16 mouse cellular contexts compared by ENCODE assay signal in genomic region chr11:32087779-32088442, GRCm38 (mm10).
DNase-seq lines count a peak whose midpoint lies in the region; ATAC-seq and TF ChIP-seq lines count a peak whose summit lies in the region.
"Had no signal": no experiment of that assay in that cellular context is flagged by ENCODE, and none has a peak within 500 bp of the region (broad histone marks: within the 10 kb centered on the region; RNA-seq: fewer than 3 reads in every experiment).

No protein-coding gene starts in this region.

- H3K9ac ChIP-seq in forebrain, embryonic 15.5 days (replicated peaks): no peak overlapping the region
- H3K9ac ChIP-seq in hindbrain, postnatal 0 days (replicated peaks; ENCODE audit: low read length): no peak overlapping the region
- H3K9ac ChIP-seq in midbrain, embryonic 14.5 days (replicated peaks; ENCODE audit: low read length): no peak overlapping the region
- H3K9ac ChIP-seq in liver, postnatal 0 days (replicated peaks): no peak overlapping the region
- H3K9ac ChIP-seq: embryonic facial prominence, embryonic 12.5 days; intestine, embryonic 15.5 days; liver, embryonic 14.5 days; stomach, embryonic 15.5 days had no signal

- TF ChIP-seq EP300 in liver, postnatal 0 days (IDR thresholded peaks at IDR 0.05; ENCODE audit: low read depth): no peak

- peak; percentile 63 for ATAC-seq in forebrain, embryonic 15.5 days (replicated peaks)
- no peak for ATAC-seq in hindbrain, postnatal 0 days
- ATAC-seq in midbrain, embryonic 14.5 days (ENCODE audit: low FRiP score, low TSS enrichment): peak; percentile 62; the same call in 1 of the 2 replicates
- ATAC-seq in liver, postnatal 0 days: no peak
- ATAC-seq: intestine, embryonic 15.5 days had no signal

- peaks cover 33% of the 10 kb centered on the region for H3K4me1 ChIP-seq in forebrain, embryonic 10.5 days
- peaks cover 23% of the 10 kb centered on the region for H3K4me1 ChIP-seq in forebrain, embryonic 15.5 days
- H3K4me1 ChIP-seq in hindbrain, postnatal 0 days (ENCODE audit: insufficient read depth, low read length): peaks cover 9% of the 10 kb centered on the region; the same call in 1 of the 2 replicates
- peaks cover 20% of the 10 kb centered on the region for H3K4me1 ChIP-seq in midbrain, embryonic 14.5 days (ENCODE audit: control insufficient read depth, insufficient read depth, low read length)
- H3K4me1 ChIP-seq in liver, postnatal 0 days (ENCODE audit: insufficient read depth): no peaks in the 10 kb centered on the region
- no peaks in the 10 kb centered on the region for H3K4me1 ChIP-seq in lung, adult 2 months (ENCODE audit: control insufficient read depth, insufficient read depth, low read length)
- H3K4me1 ChIP-seq: intestine, embryonic 15.5 days; stomach, embryonic 15.5 days had no signal

- no peak overlapping the region for H3K4me3 ChIP-seq in forebrain, embryonic 10.5 days
- H3K4me3 ChIP-seq in forebrain, embryonic 15.5 days: no peak overlapping the region
- no peak overlapping the region for H3K4me3 ChIP-seq in hindbrain, postnatal 0 days (ENCODE audit: low read length)
- no peak overlapping the region for H3K4me3 ChIP-seq in midbrain, embryonic 14.5 days (replicated peaks; ENCODE audit: low read depth, low read length)
- H3K4me3 ChIP-seq in liver, postnatal 0 days (ENCODE audit: low read depth, low read length): no peak overlapping the region
- no peak overlapping the region for H3K4me3 ChIP-seq in lung, adult 2 months (replicated peaks; ENCODE audit: extremely low read depth, low read depth, low read length)
- H3K4me3 ChIP-seq: embryonic facial prominence, embryonic 12.5 days; intestine, embryonic 15.5 days; myocyte; stomach, embryonic 15.5 days had no signal

- H3K27me3 ChIP-seq in forebrain, embryonic 10.5 days (ENCODE audit: poor library complexity, severe bottlenecking): no peaks in the 10 kb centered on the region
- H3K27me3 ChIP-seq in forebrain, embryonic 15.5 days: no peaks in the 10 kb centered on the region
- no peaks in the 10 kb centered on the region for H3K27me3 ChIP-seq in hindbrain, postnatal 0 days (ENCODE audit: insufficient read depth, low read length)
- no peaks in the 10 kb centered on the region for H3K27me3 ChIP-seq in midbrain, embryonic 14.5 days (ENCODE audit: control insufficient read depth, insufficient read depth, low read length)
- H3K27me3 ChIP-seq in liver, postnatal 0 days (ENCODE audit: insufficient read depth, low read length): no peaks in the 10 kb centered on the region
- H3K27me3 ChIP-seq: embryonic facial prominence, embryonic 12.5 days; intestine, embryonic 15.5 days; stomach, embryonic 15.5 days had no signal

- intact Hi-C loops in left cerebral cortex, postnatal 14 days (cut with DNase I): loop anchor here (5.0 kb wide), 1 partner anchor 86 kb away; the partner anchor contains the start of gene Nsg2

- WGBS in forebrain, embryonic 10.5 days: 79% methylated on average over 9 of the region's 9 CpGs
- WGBS in forebrain, embryonic 15.5 days: 72% methylated on average over 9 of the region's 9 CpGs
- 57% methylated on average over 9 of the region's 9 CpGs for WGBS in hindbrain, postnatal 0 days
- WGBS in midbrain, embryonic 14.5 days: 53% methylated on average over 9 of the region's 9 CpGs
- WGBS in liver, postnatal 0 days (ENCODE audit: insufficient replicate concordance): 76% methylated on average over 9 of the region's 9 CpGs
- WGBS in lung, adult 2 months: 73% methylated on average over 9 of the region's 9 CpGs

- DNase-seq in forebrain, embryonic 10.5 days (ENCODE audit: extremely low spot score, low spot score): no peak
- DNase-seq in hindbrain, postnatal 0 days (ENCODE audit: low spot score): no peak
- DNase-seq in midbrain, embryonic 14.5 days: no peak
- no peak for DNase-seq in liver, postnatal 0 days
- no peak for DNase-seq in left cerebral cortex, postnatal 14 days (ENCODE audit: low spot score in 2 of 2)
- DNase-seq in heart, adult 18-20 months: no peak
- DNase-seq in lung, adult 2 months: no peak
- DNase-seq: gastrocnemius, postnatal 25 days had no signal

- TF ChIP-seq CTCF in hindbrain, postnatal 0 days (IDR thresholded peaks at IDR 0.05; ENCODE audit: low read depth): no peak
- TF ChIP-seq CTCF in liver, postnatal 0 days (IDR thresholded peaks at IDR 0.05; ENCODE audit: low read depth): no peak
- no peak for TF ChIP-seq CTCF in lung, adult 2 months (IDR thresholded peaks at IDR 0.05; ENCODE audit: insufficient read depth, low read length)

- H3K36me3 ChIP-seq in forebrain, embryonic 10.5 days (replicated peaks): no peaks in the 10 kb centered on the region
- H3K36me3 ChIP-seq in forebrain, embryonic 15.5 days: no peaks in the 10 kb centered on the region
- H3K36me3 ChIP-seq in hindbrain, postnatal 0 days (ENCODE audit: insufficient read depth, low read length): no peaks in the 10 kb centered on the region
- H3K36me3 ChIP-seq in midbrain, embryonic 14.5 days (ENCODE audit: control insufficient read depth, insufficient read depth, low read length): no peaks in the 10 kb centered on the region
- H3K36me3 ChIP-seq in liver, postnatal 0 days (replicated peaks; ENCODE audit: insufficient read depth, low read length): no peaks in the 10 kb centered on the region
- H3K36me3 ChIP-seq: embryonic facial prominence, embryonic 12.5 days; intestine, embryonic 15.5 days; stomach, embryonic 15.5 days had no signal

- no peak for TF ChIP-seq POLR2A in lung, adult 2 months (IDR thresholded peaks at IDR 0.05; ENCODE audit: borderline replicate concordance, extremely low read depth, low read depth, low read length)

- H3K9me3 ChIP-seq in forebrain, embryonic 10.5 days: no peaks in the 10 kb centered on the region
- no peaks in the 10 kb centered on the region for H3K9me3 ChIP-seq in forebrain, embryonic 15.5 days
- no peaks in the 10 kb centered on the region for H3K9me3 ChIP-seq in hindbrain, postnatal 0 days (ENCODE audit: low read length)
- H3K9me3 ChIP-seq in midbrain, embryonic 14.5 days (ENCODE audit: control insufficient read depth, low read length): no peaks in the 10 kb centered on the region
- H3K9me3 ChIP-seq in liver, postnatal 0 days (ENCODE audit: low read length): no peaks in the 10 kb centered on the region
- H3K9me3 ChIP-seq: embryonic facial prominence, embryonic 12.5 days; intestine, embryonic 15.5 days; stomach, embryonic 15.5 days had no signal

- no peak overlapping the region for H3K4me2 ChIP-seq in forebrain, embryonic 15.5 days (replicated peaks)
- no peak overlapping the region for H3K4me2 ChIP-seq in hindbrain, postnatal 0 days (ENCODE audit: low read depth, low read length)
- H3K4me2 ChIP-seq in midbrain, embryonic 14.5 days (ENCODE audit: low read length): no peak overlapping the region
- H3K4me2 ChIP-seq in liver, postnatal 0 days (ENCODE audit: low read depth, low read length): no peak overlapping the region
- H3K4me2 ChIP-seq: embryonic facial prominence, embryonic 12.5 days; intestine, embryonic 15.5 days; stomach, embryonic 15.5 days had no signal

- peak overlapping the region; percentile 58; the same call in 1 of the 2 replicates for H3K27ac ChIP-seq in forebrain, embryonic 10.5 days
- H3K27ac ChIP-seq in forebrain, embryonic 15.5 days (replicated peaks): peak overlapping the region; percentile 89
- H3K27ac ChIP-seq in hindbrain, postnatal 0 days: peak overlapping the region; percentile 85
- peak overlapping the region; percentile 96 for H3K27ac ChIP-seq in midbrain, embryonic 14.5 days (replicated peaks; ENCODE audit: low read depth, low read length)
- no peak overlapping the region for H3K27ac ChIP-seq in liver, postnatal 0 days (ENCODE audit: low read depth)
- H3K27ac ChIP-seq: embryonic facial prominence, embryonic 12.5 days; intestine, embryonic 15.5 days; kidney, postnatal 0 days; liver, embryonic 14.5 days; macrophage; stomach, embryonic 15.5 days had no signal

Comparison
In these comparisons a context has a peak if more than half of its experiments do, and no peak if none do; other contexts are left out.
1. ATAC-seq: peak in forebrain, embryonic 15.5 days (single experiment) and midbrain, embryonic 14.5 days (single experiment); none in hindbrain, postnatal 0 days (single experiment) and liver, postnatal 0 days (single experiment).